Mouse (Mus musculus): ENCODE data around the gene Gys2.

GRCm38 (mm10) chr6:142451381-142451780, 21.5 kb downstream of the Gys2 start:
- TF ChIP-seq POLR2A (IDR thresholded peaks at IDR 0.05; ENCODE audit: insufficient read depth, low read depth, low read length) = no peak
- no peak for TF ChIP-seq CTCF (IDR thresholded peaks at IDR 0.05; ENCODE audit: insufficient read depth, low read depth, low read length)
